Mouse (Mus musculus) lung, postnatal 0 days (tissue): Measurements from ENCODE around the gene Pcmt1. TPM values are rescaled to one million over a fixed set of nuclear protein-coding genes. Genes with fewer than 3 reads are reported as not detected.

Experiments used
- ATAC-seq: fragments of 200-750 bp; cut with Nextera tagmentation; 2 replicates; pipeline ENCODE4 v1.8.0; 2017; ENCODE audit warnings: moderate library complexity
- DNase-seq: peaks from one replicate; pipeline ENCODE4 v3.0.0-alpha.2; 2016; ENCODE audit warnings: low spot score
- H3K27ac ChIP-seq: fragments of 300-500 bp; sonication (generic); 2 replicates; pipeline ENCODE4 v1.5.1; 2014; ENCODE audit warnings: antibody characterized with exemption, mild to moderate bottlenecking, low read length, mixed read lengths
- H3K27me3 ChIP-seq: fragments of 300-500 bp; sonication (generic); replicated peaks from 2 replicates; pipeline ENCODE4 v1.6.1; 2014; ENCODE audit warnings: low read length, mixed read lengths; ENCODE audit not compliant: insufficient read depth
- H3K36me3 ChIP-seq: fragments of 300-500 bp; sonication (generic); 2 replicates; pipeline ENCODE4 v1.6.1; 2014; ENCODE audit warnings: low read length, mixed read lengths; ENCODE audit not compliant: insufficient read depth
- H3K4me1 ChIP-seq: fragments of 300-500 bp; sonication (generic); 2 replicates; pipeline ENCODE4 v1.6.1; 2014; ENCODE audit warnings: antibody characterized with exemption, low read depth, low read length, mixed read lengths; ENCODE audit not compliant: insufficient read depth
- H3K4me2 ChIP-seq: fragments of 300-500 bp; sonication (generic); replicated peaks from 2 replicates; pipeline ENCODE4 v1.6.1; 2014; ENCODE audit warnings: low read depth, mild to moderate bottlenecking, low read length, moderate library complexity, mixed read lengths
- H3K4me3 ChIP-seq: fragments of 300-500 bp; sonication (generic); 2 replicates; pipeline ENCODE4 v1.5.1; 2014; ENCODE audit warnings: low read depth, low read length
- H3K9ac ChIP-seq: fragments of 300-500 bp; sonication (generic); replicated peaks from 2 replicates; pipeline ENCODE4 v1.6.1; 2014; ENCODE audit warnings: low read depth, mild to moderate bottlenecking
- H3K9me3 ChIP-seq: fragments of 300-500 bp; sonication (generic); 2 replicates; pipeline ENCODE4 v1.6.1; 2016; ENCODE audit warnings: low read length, mixed read lengths
- CTCF ChIP-seq: IDR thresholded peaks from 2 replicates; pipeline ENCODE4 v1.5.1; 2016; ENCODE audit warnings: antibody characterized with exemption, mild to moderate bottlenecking
- EP300 ChIP-seq: IDR thresholded peaks from 2 replicates; pipeline ENCODE4 v1.6.1; 2016; ENCODE audit warnings: antibody characterized with exemption, mild to moderate bottlenecking, control low read depth
- WGBS: fragments of 180-500 bp; shearing (Covaris S2); extraction: QIAGEN DNeasy Blood & Tissue Kit; methylation state at CpG from one replicate; pipeline ENCODE4 v1.1.7; 2014; 5-methylcytosine and 5-hydroxymethylcytosine counted together
- polyA plus RNA-seq: library from polyadenylated mRNA; unstranded; fragments of >200 nt; fragmentation: Nextera tagmentation; extraction: Ambion mirVana; gene quantifications from 2 replicates; pipeline ENCODE4 v1.2.1, GENCODE M21; 2015

Pcmt1 gene
- polyA plus RNA-seq, 1 experiment from 2014 or later = 96.9 TPM

DNA sequence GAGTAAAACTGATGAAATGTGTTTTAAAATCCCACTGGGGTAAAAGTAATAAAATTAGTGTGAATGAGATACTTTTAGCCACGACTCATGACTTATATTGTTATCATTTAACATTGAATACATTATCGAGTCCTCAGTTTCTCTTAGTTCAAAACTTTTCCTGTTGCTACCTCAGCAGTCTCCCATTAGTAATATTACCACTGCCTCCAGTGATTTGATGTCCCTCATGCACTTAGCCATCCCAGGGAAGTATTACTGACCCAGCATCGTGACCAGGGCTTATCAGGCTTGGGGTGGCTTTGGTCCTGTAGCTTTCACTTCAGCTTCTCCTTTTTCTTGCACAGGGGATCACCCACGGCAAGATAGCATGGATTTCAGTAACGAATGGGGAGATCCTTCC lies 29.2 kb upstream of the Pcmt1 start:
- TF ChIP-seq EP300 (no peak), CTCF (no peak)
- DNase-seq = no peak
- H3K27ac ChIP-seq = no peak overlapping the region
- ATAC-seq = no peak
- WGBS = 87% methylated on average over 5 of the region's 5 CpGs
- no peak overlapping the region for H3K9ac ChIP-seq
- H3K4me2 ChIP-seq = no peak overlapping the region
- no peaks in the 10 kb centered on the region for H3K9me3 ChIP-seq
- no peaks in the 10 kb centered on the region for H3K27me3 ChIP-seq
- H3K4me1 ChIP-seq = no peaks in the 10 kb centered on the region
- H3K4me3 ChIP-seq = no peak overlapping the region
- H3K36me3 ChIP-seq = peaks cover 17% of the 10 kb centered on the region

DNA sequence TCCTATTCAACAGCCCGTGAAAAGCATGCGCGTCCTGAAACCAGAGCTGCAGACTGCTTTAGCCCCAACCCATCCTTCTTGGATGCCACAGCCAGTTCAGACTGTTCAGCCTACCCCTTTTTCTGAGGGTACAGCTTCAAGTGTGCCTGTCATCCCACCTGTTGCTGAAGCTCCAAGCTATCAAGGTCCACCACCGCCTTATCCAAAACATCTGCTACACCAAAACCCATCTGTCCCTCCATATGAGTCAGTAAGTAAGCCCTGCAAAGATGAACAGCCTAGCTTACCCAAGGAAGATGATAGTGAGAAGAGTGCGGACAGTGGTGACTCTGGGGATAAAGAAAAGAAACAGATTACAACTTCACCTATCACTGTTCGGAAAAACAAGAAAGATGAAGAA lies 21.6 kb upstream of the Pcmt1 start:
- no peak for DNase-seq
- 96% methylated on average over 6 of the region's 6 CpGs for WGBS
- Histone ChIP-seq H3K9ac (no peak overlapping the region), H3K9me3 (no peaks in the 10 kb centered on the region), H3K4me1 (no peaks in the 10 kb centered on the region), H3K4me3 (no peak overlapping the region), H3K27me3 (no peaks in the 10 kb centered on the region), H3K36me3 (peaks cover 37% of the 10 kb centered on the region), H3K27ac (no peak overlapping the region), H3K4me2 (no peak overlapping the region)
- ATAC-seq = no peak
- no peak for TF ChIP-seq EP300

DNA sequence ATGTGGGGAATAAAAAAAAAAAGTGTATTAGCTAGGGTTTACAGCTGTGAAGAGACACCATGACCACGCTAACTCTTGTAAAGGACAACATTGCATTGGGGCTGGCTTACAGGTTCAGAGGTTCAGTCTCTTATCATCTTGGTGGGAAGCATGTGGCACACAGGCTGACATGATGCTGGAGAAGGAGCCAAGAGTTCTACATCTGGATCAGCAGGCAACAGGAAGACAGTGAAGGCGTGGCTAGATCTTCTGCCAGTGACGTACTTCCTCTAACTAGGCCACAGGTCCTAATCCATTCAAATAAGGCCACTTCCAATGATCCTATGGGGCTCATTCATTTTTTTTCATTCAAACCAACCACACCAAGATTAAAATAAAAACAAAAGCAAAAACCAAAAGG lies 19.2 kb upstream of the Pcmt1 start:
- no peak overlapping the region for H3K9ac ChIP-seq
- 75% methylated on average over 3 of the region's 3 CpGs for WGBS
- H3K36me3 ChIP-seq = peaks cover 44% of the 10 kb centered on the region
- DNase-seq = no peak
- TF ChIP-seq EP300 = no peak
- no peak for TF ChIP-seq CTCF
- H3K27me3 ChIP-seq = no peaks in the 10 kb centered on the region
- ATAC-seq = no peak
- no peak overlapping the region for H3K27ac ChIP-seq
- H3K9me3 ChIP-seq = no peaks in the 10 kb centered on the region
- H3K4me3 ChIP-seq = no peak overlapping the region
- no peaks in the 10 kb centered on the region for H3K4me1 ChIP-seq
- H3K4me2 ChIP-seq = no peak overlapping the region

DNA sequence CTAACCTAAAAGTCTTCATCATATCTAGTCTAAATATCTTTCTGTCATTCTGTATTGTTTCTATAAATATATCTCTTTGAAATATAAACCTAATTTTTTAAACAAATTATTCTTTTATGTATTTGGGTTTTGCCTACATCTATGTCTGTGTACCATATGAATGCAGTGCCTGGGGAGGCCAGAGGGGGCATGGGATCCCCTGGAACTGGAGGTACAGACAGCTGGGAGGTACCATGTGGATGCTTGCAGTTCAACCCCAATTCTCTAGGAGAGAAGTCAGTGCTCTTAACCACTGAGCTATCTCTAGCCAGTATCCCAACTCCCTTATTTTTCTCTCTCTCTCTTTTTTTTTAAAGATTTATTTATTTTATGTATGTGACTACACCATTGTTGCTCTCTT lies 14.3 kb upstream of the Pcmt1 start:
- DNase-seq (no peak), ATAC-seq (no peak)
- Histone ChIP-seq H3K4me2 (no peak overlapping the region), H3K27ac (no peak overlapping the region), H3K9ac (no peak overlapping the region), H3K9me3 (no peaks in the 10 kb centered on the region), H3K4me3 (no peak overlapping the region), H3K27me3 (no peaks in the 10 kb centered on the region), H3K36me3 (peaks cover 30% of the 10 kb centered on the region), H3K4me1 (no peaks in the 10 kb centered on the region)
- TF ChIP-seq CTCF = peak; percentile 28; the same call in 1 of the 2 replicates
- no peak for TF ChIP-seq EP300

DNA sequence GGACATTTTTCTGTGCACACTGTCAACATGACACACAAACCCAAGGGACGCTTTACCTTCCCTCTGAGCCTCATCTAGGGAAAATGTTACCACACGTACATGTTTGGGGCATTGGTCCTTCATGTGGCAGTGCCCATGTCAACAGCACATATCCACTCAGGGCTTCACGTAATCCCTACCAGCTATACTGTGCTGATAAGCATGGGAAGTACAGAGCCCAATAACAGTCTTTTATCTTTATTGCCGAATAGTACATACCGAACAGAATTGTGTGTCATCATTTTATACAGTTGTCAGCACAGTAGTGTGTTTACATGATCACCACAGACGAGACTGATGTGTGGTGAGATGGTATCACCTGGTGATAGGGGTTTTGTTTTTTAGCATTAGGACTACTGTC lies 6.0 kb upstream of the Pcmt1 start:
- TF ChIP-seq CTCF (no peak), EP300 (no peak)
- WGBS = 84% methylated on average over 6 of the region's 6 CpGs

DNA sequence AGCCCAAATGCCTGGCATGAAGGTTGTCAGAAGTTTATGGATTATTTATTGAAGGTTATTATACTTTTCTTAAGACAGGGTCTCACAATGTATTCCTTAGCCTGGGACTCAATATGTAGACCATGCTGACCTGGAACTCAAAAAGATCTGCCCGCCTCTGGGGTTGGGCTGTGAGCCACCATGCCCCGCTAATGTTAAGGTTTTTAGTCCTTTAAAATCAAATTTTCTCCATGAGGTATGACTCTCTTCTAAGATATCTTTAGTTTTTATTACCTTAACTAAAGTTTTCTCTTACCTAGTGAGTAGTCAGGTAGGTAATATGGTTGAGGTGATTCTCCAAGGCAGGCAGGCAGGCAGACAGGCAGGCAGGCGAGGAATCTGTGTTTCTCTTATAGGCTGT lies 1.3 kb upstream of the Pcmt1 start:
- H3K27ac ChIP-seq = peak overlapping the region; percentile 98; the same call in 1 of the 2 replicates
- WGBS = 41% methylated on average over 3 of the region's 3 CpGs

More for the DNA sequence above, 6.0 kb upstream of the Pcmt1 start:
- peaks cover 8% of the 10 kb centered on the region; the same call in 1 of the 2 replicates for H3K4me1 ChIP-seq
- no peaks in the 10 kb centered on the region; the same call in 1 of the 2 replicates for H3K36me3 ChIP-seq
- no peak overlapping the region for H3K4me2 ChIP-seq
- ATAC-seq (no peak), DNase-seq (no peak)
- H3K27ac ChIP-seq = no peak overlapping the region
- H3K9me3 ChIP-seq = no peaks in the 10 kb centered on the region
- no peaks in the 10 kb centered on the region for H3K27me3 ChIP-seq
- H3K4me3 ChIP-seq = no peak overlapping the region
- no peak overlapping the region for H3K9ac ChIP-seq

More for the DNA sequence above, 1.3 kb upstream of the Pcmt1 start:
- TF ChIP-seq EP300 = no peak
- TF ChIP-seq CTCF = no peak
- no peak for DNase-seq
- Histone ChIP-seq H3K4me2 (peak overlapping the region; percentile 85), H3K9ac (peak overlapping the region; percentile 99), H3K36me3 (no peaks in the 10 kb centered on the region), H3K4me3 (peak overlapping the region; percentile 99), H3K9me3 (no peaks in the 10 kb centered on the region), H3K27me3 (no peaks in the 10 kb centered on the region), H3K4me1 (peaks cover 15% of the 10 kb centered on the region; the same call in 1 of the 2 replicates)
- no peak for ATAC-seq
